Mouse (Mus musculus) forebrain, embryonic 11.5 days (tissue): Measurements from ENCODE around the gene Mn1. TPM values are rescaled to one million over a fixed set of nuclear protein-coding genes. Genes with fewer than 3 reads are reported as not detected.

Experiments
- ATAC-seq: fragments of 200-750 bp; cut with Nextera tagmentation; replicated peaks from 2 replicates; pipeline ENCODE4 v1.8.0; 2017; ENCODE audit warnings: moderate TSS enrichment; ENCODE audit not compliant: low FRiP score
- DNase-seq: peaks from one replicate; pipeline ENCODE4 v3.0.0-alpha.2; 2017; ENCODE audit warnings: low spot score
- H3K27ac ChIP-seq: fragments of 300-500 bp; sonication (generic); 2 replicates; pipeline ENCODE4 v1.5.1; 2014; ENCODE audit warnings: low read depth, low read length
- H3K27me3 ChIP-seq: fragments of 300-500 bp; sonication (generic); 2 replicates; pipeline ENCODE4 v1.6.1; 2014; ENCODE audit warnings: mild to moderate bottlenecking, low read length, mixed read lengths; ENCODE audit not compliant: control insufficient read depth, insufficient read depth
- H3K36me3 ChIP-seq: fragments of 300-500 bp; sonication (generic); 2 replicates; pipeline ENCODE4 v1.6.1; 2014; ENCODE audit warnings: mild to moderate bottlenecking, low read length, moderate library complexity, mixed read lengths; ENCODE audit not compliant: control insufficient read depth, insufficient read depth
- H3K4me1 ChIP-seq: fragments of 300-500 bp; sonication (generic); replicated peaks from 2 replicates; pipeline ENCODE4 v1.6.1; 2014; ENCODE audit warnings: low read length, mixed read lengths; ENCODE audit not compliant: control insufficient read depth, insufficient read depth
- H3K4me2 ChIP-seq: fragments of 300-500 bp; sonication (generic); 2 replicates; pipeline ENCODE4 v1.6.1; 2014; ENCODE audit warnings: low read depth, mild to moderate bottlenecking, low read length, moderate library complexity, mixed read lengths; ENCODE audit not compliant: severe bottlenecking
- H3K4me3 ChIP-seq: fragments of 300-500 bp; sonication (generic); 2 replicates; pipeline ENCODE4 v1.5.1; 2014; ENCODE audit warnings: low read depth, low read length
- H3K9ac ChIP-seq: fragments of 300-500 bp; sonication (generic); 2 replicates; pipeline ENCODE4 v1.6.1; 2014; ENCODE audit warnings: low read length
- H3K9me3 ChIP-seq: fragments of 300-500 bp; sonication (generic); 2 replicates; pipeline ENCODE4 v1.6.1; 2016; ENCODE audit warnings: low read length, mixed read lengths; ENCODE audit not compliant: control insufficient read depth
- WGBS: fragments of 180-500 bp; shearing (Covaris S2); extraction: QIAGEN DNeasy Blood & Tissue Kit; methylation state at CpG from one replicate; pipeline ENCODE4 v1.1.7; 2014; 5-methylcytosine and 5-hydroxymethylcytosine counted together
- polyA plus RNA-seq: library from polyadenylated mRNA; unstranded; fragments of >200 nt; fragmentation: Nextera tagmentation; extraction: Ambion mirVana; gene quantifications from 2 replicates; pipeline ENCODE4 v1.2.1, GENCODE M21; 2014

Mn1 gene
- 50.9 and 51.9 TPM in 2 replicates for polyA plus RNA-seq

DNA sequence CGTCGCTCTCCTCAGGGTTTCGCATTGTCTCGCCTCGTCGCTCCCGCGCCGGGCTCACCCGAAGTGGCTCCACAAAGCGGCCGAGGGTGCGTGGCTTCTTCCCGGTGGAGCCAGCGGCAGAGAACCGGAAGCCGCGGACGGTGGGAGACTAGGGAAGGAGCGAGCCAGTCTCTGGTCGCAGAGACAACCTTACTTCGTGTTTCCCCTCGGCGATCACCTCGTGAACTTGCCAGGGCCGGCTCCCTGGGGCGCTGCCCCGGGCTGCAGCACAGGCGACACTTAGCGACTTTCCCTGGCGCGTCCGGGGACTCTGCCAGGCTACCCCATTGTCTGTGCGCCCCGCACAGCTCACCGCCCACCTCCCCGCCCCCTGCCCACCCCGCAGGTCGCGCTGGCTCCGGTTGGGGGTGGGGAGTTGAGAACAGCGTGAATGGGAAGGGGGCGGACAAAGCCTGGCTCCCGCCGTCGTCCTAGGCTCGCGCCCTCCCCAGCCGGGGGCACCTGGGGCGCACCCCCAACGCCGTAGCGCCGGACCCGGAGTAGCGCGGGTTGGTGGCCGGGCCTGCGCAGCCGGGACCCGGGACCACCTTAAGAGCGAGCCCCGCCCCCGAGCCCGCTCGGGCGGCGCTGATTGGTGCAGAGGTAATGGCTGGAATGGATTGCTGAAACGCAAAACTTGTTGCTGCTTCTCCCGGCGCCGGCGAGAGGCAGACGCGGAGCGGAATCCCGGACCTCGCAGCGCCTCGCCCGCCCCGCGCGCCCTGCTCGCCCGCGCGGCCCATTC, at the start of gene Mn1:
Gene Mn1 (plus strand): TSS at position 772 of the 784 bp plus-strand sequence.
- WGBS, result under 1% methylated on average over 76 of the region's 88 CpGs
- Histone ChIP-seq H3K27ac (peak within 1 kb of the TSS; percentile 98), H3K4me1 (peaks cover 20% of the 10 kb centered on the region), H3K4me3 (peak within 1 kb of the TSS; percentile 97), H3K36me3 (peaks cover 9% of the 10 kb centered on the region), H3K27me3 (no peaks in the 10 kb centered on the region), H3K4me2 (peak within 1 kb of the TSS; percentile 98), H3K9ac (peak within 1 kb of the TSS; percentile 99), H3K9me3 (no peaks in the 10 kb centered on the region)
- ATAC-seq (peak; percentile 93), DNase-seq (peak; percentile 97)

GRCm38 (mm10) chr5:111367937-111368517, 49.1 kb upstream of the Mn1 start:
- Histone ChIP-seq H3K27me3 (no peaks in the 10 kb centered on the region), H3K9me3 (no peaks in the 10 kb centered on the region), H3K4me1 (peaks cover 20% of the 10 kb centered on the region; the same call in 1 of the 2 replicates), H3K4me3 (no peak overlapping the region), H3K9ac (no peak overlapping the region; the same call in 1 of the 2 replicates), H3K36me3 (peaks cover 7% of the 10 kb centered on the region; the same call in 1 of the 2 replicates), H3K27ac (peak overlapping the region; percentile 54; the same call in 1 of the 2 replicates), H3K4me2 (no peak overlapping the region)
- DNase-seq (no peak), ATAC-seq (no peak)
- WGBS, result 58% methylated on average over 11 of the region's 11 CpGs

DNA sequence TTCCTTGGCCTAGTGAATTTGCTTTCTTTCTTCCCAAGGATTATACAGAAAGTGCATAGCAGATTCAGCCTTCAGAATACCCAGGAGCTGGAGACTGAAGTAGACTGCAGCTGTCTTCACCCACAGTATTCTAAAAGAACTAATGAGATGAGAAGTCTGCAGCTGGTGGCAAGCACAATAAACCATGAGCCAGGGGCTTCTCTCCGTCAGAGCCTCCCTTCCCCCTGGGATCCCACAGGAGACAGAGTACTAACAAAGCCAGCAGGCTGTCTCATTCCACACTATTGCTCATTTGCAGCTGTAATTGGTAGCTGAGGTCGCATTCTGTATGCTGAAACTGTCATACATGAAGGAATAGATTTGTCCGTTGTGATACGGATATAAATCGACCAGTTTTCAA, 48.6 kb upstream of the Mn1 start:
- Histone ChIP-seq H3K4me1 (peaks cover 18% of the 10 kb centered on the region; the same call in 1 of the 2 replicates), H3K27me3 (no peaks in the 10 kb centered on the region), H3K9me3 (no peaks in the 10 kb centered on the region), H3K36me3 (peaks cover 7% of the 10 kb centered on the region; the same call in 1 of the 2 replicates), H3K27ac (peak overlapping the region; percentile 54), H3K9ac (no peak overlapping the region; the same call in 1 of the 2 replicates), H3K4me3 (no peak overlapping the region), H3K4me2 (no peak overlapping the region)
- DNase-seq (no peak), ATAC-seq (peak; percentile 64; the same call in 1 of the 2 replicates)
- WGBS, result 59% methylated on average over 5 of the region's 5 CpGs

DNA sequence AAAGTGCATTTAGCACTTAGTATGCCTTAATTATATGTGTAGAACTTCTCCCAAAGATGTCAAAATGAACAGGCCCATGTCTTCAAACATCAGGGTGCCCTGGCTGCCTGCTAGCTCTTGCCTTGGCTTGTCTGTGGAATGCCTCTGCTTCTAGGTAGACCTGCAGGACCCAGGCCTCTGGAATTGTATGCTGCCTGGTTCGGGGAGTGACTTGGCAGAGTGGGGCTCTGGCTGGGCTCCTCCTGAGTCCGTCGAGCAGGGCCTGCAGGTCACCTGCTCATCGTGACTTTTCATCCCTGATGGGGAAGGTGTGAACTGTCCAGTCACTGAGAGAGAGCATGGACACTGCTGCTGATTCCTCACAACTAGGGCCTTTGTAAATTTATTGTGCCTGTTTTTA, 41.5 kb upstream of the Mn1 start:
- H3K9ac ChIP-seq, result no peak overlapping the region
- no peak overlapping the region for H3K4me3 ChIP-seq
- peaks cover 15% of the 10 kb centered on the region for H3K36me3 ChIP-seq
- no peaks in the 10 kb centered on the region for H3K4me1 ChIP-seq
- no peak overlapping the region for H3K27ac ChIP-seq
- WGBS, result 85% methylated on average over 4 of the region's 4 CpGs
- H3K27me3 ChIP-seq, result no peaks in the 10 kb centered on the region
- DNase-seq (no peak), ATAC-seq (no peak)
- H3K9me3 ChIP-seq, result no peaks in the 10 kb centered on the region
- no peak overlapping the region for H3K4me2 ChIP-seq

DNA sequence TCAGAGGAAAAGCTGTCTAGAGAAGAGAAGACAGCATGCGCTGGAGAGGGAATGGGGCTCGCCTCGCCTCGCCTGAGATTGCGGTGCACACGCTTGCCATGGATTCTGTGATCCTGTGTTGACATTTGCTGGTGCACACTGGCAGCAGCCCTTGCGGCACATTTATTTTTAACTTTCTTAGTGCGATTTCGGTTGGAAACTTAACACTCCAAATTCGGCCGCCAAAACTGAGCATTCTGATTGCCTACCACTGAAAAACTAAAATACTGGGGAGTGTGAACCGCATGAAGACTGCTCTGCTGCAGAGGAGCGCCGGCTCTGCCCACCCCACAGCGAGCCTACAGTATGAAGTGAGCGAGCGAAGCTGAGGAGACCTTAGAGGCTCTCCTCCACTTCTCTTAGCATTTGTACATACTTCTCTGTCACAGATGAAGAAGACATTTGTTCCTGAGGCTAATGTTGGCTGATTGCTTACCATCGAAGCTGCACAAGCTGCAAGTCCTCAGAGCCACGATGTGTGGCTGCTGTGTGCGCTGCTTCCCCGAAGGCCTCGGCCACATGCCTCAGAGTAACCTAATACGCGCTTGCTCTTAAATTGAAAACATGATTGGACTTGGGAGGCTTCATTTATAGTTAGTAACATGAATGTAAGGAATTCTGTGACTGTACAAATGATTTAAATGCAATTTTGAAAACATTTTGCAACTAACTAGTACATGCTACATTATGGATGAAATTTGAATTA, 40.7 kb upstream of the Mn1 start:
- no peak overlapping the region for H3K4me3 ChIP-seq
- DNase-seq, result no peak
- no peak overlapping the region for H3K9ac ChIP-seq
- H3K4me2 ChIP-seq, result no peak overlapping the region
- no peaks in the 10 kb centered on the region for H3K27me3 ChIP-seq
- no peak for ATAC-seq
- no peaks in the 10 kb centered on the region for H3K4me1 ChIP-seq
- WGBS, result 90% methylated on average over 24 of the region's 24 CpGs
- no peaks in the 10 kb centered on the region for H3K9me3 ChIP-seq
- no peak overlapping the region for H3K27ac ChIP-seq
- peaks cover 13% of the 10 kb centered on the region for H3K36me3 ChIP-seq

- Histone ChIP-seq H3K27me3 (no peaks in the 10 kb centered on the region), H3K36me3 (peaks cover 9% of the 10 kb centered on the region), H3K9me3 (no peaks in the 10 kb centered on the region), H3K27ac (no peak overlapping the region), H3K4me3 (no peak overlapping the region), H3K9ac (no peak overlapping the region), H3K4me1 (no peaks in the 10 kb centered on the region), H3K4me2 (no peak overlapping the region)
- no peak for DNase-seq
- 78% methylated on average over 7 of the region's 7 CpGs for WGBS
- no peak for ATAC-seq
Observed at GRCm38 (mm10) chr5:111378126-111378993, 38.8 kb upstream of the Mn1 start.

DNA sequence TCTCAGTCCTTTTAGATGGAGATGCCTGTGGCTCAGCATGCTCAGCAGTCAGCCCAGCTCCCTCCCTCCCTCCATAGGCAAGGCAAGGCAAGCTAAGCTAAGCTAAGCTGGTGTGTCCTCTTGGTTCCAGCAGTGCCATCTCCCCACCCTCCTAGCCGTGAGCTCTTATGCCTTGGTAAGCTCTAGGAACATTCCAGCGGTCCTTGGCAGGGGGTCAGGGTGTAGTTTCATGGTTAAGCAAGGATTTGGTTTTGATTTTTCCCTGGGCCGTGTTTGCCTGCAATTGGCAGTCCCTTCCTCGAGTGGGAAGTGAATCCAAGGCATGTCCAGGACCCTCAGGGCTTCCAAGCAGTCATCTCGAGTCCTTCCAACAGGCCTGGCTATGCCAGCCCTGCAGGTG, 33.8 kb upstream of the Mn1 start:
- Histone ChIP-seq H3K9me3 (no peaks in the 10 kb centered on the region), H3K4me1 (no peaks in the 10 kb centered on the region), H3K36me3 (peaks cover 16% of the 10 kb centered on the region), H3K4me3 (no peak overlapping the region), H3K4me2 (no peak overlapping the region), H3K9ac (no peak overlapping the region), H3K27ac (no peak overlapping the region), H3K27me3 (no peaks in the 10 kb centered on the region)
- DNase-seq, result no peak
- ATAC-seq, result no peak
- 76% methylated on average over 5 of the region's 5 CpGs for WGBS

DNA sequence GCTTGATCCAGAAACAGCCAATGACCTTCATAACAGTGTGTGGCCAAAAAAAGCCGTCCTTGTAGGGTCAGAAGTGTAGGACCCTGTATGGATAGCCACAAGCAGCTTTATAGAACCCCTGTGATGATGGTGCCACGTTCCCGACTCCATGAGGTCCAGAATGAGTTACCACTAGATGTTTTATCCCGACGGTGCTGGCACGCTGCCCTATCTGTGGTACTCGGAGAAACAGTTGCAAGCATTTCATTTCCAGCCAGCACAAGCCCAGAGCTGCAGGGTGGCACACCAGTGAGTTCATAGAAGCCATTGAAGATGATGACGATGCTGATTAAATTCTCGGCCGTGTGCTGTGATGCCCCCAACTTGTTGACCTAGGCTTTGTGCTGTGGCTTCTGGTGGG, 26.3 kb upstream of the Mn1 start:
- Histone ChIP-seq H3K4me1 (peaks cover 24% of the 10 kb centered on the region), H3K9me3 (no peaks in the 10 kb centered on the region), H3K9ac (no peak overlapping the region), H3K27ac (no peak overlapping the region), H3K27me3 (no peaks in the 10 kb centered on the region), H3K36me3 (peaks cover 6% of the 10 kb centered on the region; the same call in 1 of the 2 replicates), H3K4me3 (no peak overlapping the region), H3K4me2 (no peak overlapping the region)
- ATAC-seq (no peak), DNase-seq (no peak)
- WGBS, result 89% methylated on average over 10 of the region's 10 CpGs
